25 mouse cellular contexts compared by ENCODE assay signal in the genomic region with DNA sequence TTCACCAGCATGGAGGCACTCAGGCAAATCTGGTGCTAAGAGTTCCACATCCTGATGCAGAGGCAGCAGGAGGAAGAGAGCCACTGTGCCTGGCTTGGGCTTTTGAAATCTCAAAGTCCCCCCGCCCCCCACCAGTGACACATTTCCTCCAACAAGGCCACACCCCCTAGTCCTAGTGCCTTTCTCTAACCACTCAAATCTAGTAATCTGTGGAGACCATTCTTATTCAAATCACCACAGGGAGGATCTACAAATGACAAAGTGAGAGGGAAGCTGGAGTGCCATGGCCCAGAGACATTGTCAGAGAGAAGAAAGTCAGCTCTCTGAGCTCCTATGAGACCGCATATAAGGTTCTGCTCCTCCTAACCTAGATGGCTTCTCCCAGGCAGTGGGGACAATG.
DNase-seq lines count a peak whose midpoint lies in the region; ATAC-seq lines count a peak whose summit lies in the region.
"Had no signal": no experiment of that assay in that cellular context is flagged by ENCODE, and none has a peak within 500 bp of the region (broad histone marks: within the 10 kb centered on the region; RNA-seq: fewer than 3 reads in every experiment).

No protein-coding gene starts in this region.

- ATAC-seq in midbrain, embryonic 13.5 days = no peak
- ATAC-seq in liver, embryonic 11.5 days (replicated peaks; ENCODE audit: low FRiP score) = no peak
- ATAC-seq: forebrain, embryonic 16.5 days; Patski had no signal

- no peaks in the 10 kb centered on the region for H3K9me3 ChIP-seq in midbrain, embryonic 10.5 days (replicated peaks)
- H3K9me3 ChIP-seq in midbrain, embryonic 13.5 days = no peaks in the 10 kb centered on the region
- H3K9me3 ChIP-seq in liver, embryonic 11.5 days (ENCODE audit: control insufficient read depth, low read length) = no peaks in the 10 kb centered on the region
- H3K9me3 ChIP-seq: forebrain, embryonic 13.5 days; heart, embryonic 10.5 days; heart, embryonic 13.5 days; hindbrain, embryonic 12.5 days; hindbrain, embryonic 15.5 days had no signal

- 92% methylated on average over 2 of the region's 2 CpGs for WGBS in midbrain, embryonic 10.5 days
- WGBS in midbrain, embryonic 13.5 days = 88% methylated on average over 2 of the region's 2 CpGs
- 76% methylated on average over 2 of the region's 2 CpGs for WGBS in liver, embryonic 11.5 days

- H3K27ac ChIP-seq in midbrain, embryonic 10.5 days (replicated peaks) = 0 out of 2 replicates have a peak overlapping the region, but pooled peaks have one; percentile 56
- H3K27ac ChIP-seq in midbrain, embryonic 13.5 days = no peak overlapping the region
- no peak overlapping the region for H3K27ac ChIP-seq in liver, embryonic 11.5 days (ENCODE audit: low read depth, low read length)
- H3K27ac ChIP-seq: forebrain, embryonic 13.5 days; heart, adult 2 months; heart, embryonic 10.5 days; hindbrain, embryonic 12.5 days; hindbrain, embryonic 15.5 days had no signal

- H3K36me3 ChIP-seq in midbrain, embryonic 10.5 days = no peaks in the 10 kb centered on the region
- H3K36me3 ChIP-seq in midbrain, embryonic 13.5 days = no peaks in the 10 kb centered on the region; the same call in 1 of the 2 replicates
- H3K36me3 ChIP-seq in liver, embryonic 11.5 days (ENCODE audit: control insufficient read depth, insufficient read depth, low read length) = no peaks in the 10 kb centered on the region
- H3K36me3 ChIP-seq: G1E; heart, embryonic 10.5 days; heart, embryonic 13.5 days; hindbrain, embryonic 12.5 days; hindbrain, embryonic 15.5 days had no signal

- no peak overlapping the region for H3K9ac ChIP-seq in midbrain, embryonic 13.5 days (replicated peaks)
- no peak overlapping the region for H3K9ac ChIP-seq in liver, embryonic 11.5 days (ENCODE audit: low read depth, low read length)
- H3K9ac ChIP-seq: forebrain, embryonic 13.5 days; heart, embryonic 13.5 days; hindbrain, embryonic 12.5 days; hindbrain, embryonic 15.5 days had no signal

- no peak overlapping the region for H3K4me3 ChIP-seq in midbrain, embryonic 10.5 days
- H3K4me3 ChIP-seq in midbrain, embryonic 13.5 days (replicated peaks) = no peak overlapping the region
- H3K4me3 ChIP-seq in liver, embryonic 11.5 days (ENCODE audit: low read depth, low read length) = no peak overlapping the region
- H3K4me3 ChIP-seq: forebrain, embryonic 13.5 days; heart, adult 2 months; heart, embryonic 10.5 days; heart, embryonic 13.5 days; hindbrain, embryonic 12.5 days; hindbrain, embryonic 15.5 days had no signal

- DNase-seq in midbrain, embryonic 10.5 days (ENCODE audit: low spot score) = no peak
- DNase-seq in ES-CJ7 (ENCODE audit: low read depth, low spot score) (peak; percentile 93), WW6 (ENCODE audit: low read depth, low spot score) (peak; percentile 49)
- DNase-seq in left cerebral cortex, postnatal 4 days = no peak
- DNase-seq in liver, embryonic 11.5 days (ENCODE audit: low spot score) = no peak
- DNase-seq: adrenal gland, postnatal 10 days; adrenal gland, postnatal 36 days; B cell, adult 2 months; cerebellum, adult 18-20 months; cerebellum, adult 9-10 months; cerebellum, postnatal 14 days; gastrocnemius, postnatal 10 days; gastrocnemius, postnatal 36 days; heart, adult 2 months; heart, postnatal 14 days had no signal

- H3K27me3 ChIP-seq in midbrain, embryonic 10.5 days (ENCODE audit: low read depth, poor library complexity, severe bottlenecking) = no peaks in the 10 kb centered on the region
- no peaks in the 10 kb centered on the region for H3K27me3 ChIP-seq in midbrain, embryonic 13.5 days
- no peaks in the 10 kb centered on the region for H3K27me3 ChIP-seq in liver, embryonic 11.5 days (replicated peaks; ENCODE audit: control insufficient read depth, insufficient read depth, low read length)
- H3K27me3 ChIP-seq: CH12.LX; forebrain, embryonic 13.5 days; heart, embryonic 13.5 days; hindbrain, embryonic 12.5 days; hindbrain, embryonic 15.5 days; Patski had no signal

- H3K4me1 ChIP-seq in midbrain, embryonic 10.5 days = peaks cover 16% of the 10 kb centered on the region
- H3K4me1 ChIP-seq in midbrain, embryonic 13.5 days (replicated peaks) = peaks cover 18% of the 10 kb centered on the region
- H3K4me1 ChIP-seq in liver, embryonic 11.5 days (replicated peaks; ENCODE audit: control insufficient read depth, insufficient read depth, low read length) = no peaks in the 10 kb centered on the region

- H3K4me2 ChIP-seq in midbrain, embryonic 13.5 days (replicated peaks) = no peak overlapping the region
- no peak overlapping the region for H3K4me2 ChIP-seq in liver, embryonic 11.5 days
- H3K4me2 ChIP-seq: forebrain, embryonic 13.5 days; heart, embryonic 13.5 days; hindbrain, embryonic 12.5 days; hindbrain, embryonic 15.5 days had no signal

- intact Hi-C loops in left cerebral cortex, postnatal 4 days (cut with DNase I) = no loop called here

Comparison
In these comparisons a context has a peak if more than half of its experiments do, and no peak if none do; other contexts are left out.
1. DNase-seq: peak in ES-CJ7 (single experiment) and WW6 (single experiment); none in midbrain, embryonic 10.5 days (single experiment), left cerebral cortex, postnatal 4 days (single experiment) and liver, embryonic 11.5 days (single experiment).